Mouse (Mus musculus) testis, adult 2 months (tissue): ENCODE measurements around the gene Aif1. TPM values are rescaled to one million over a fixed set of nuclear protein-coding genes. Genes with fewer than 3 reads are reported as not detected.
"Not testable (repeated sequence)": the region's sequence is repeated elsewhere in the genome, so short reads cannot be mapped to it uniquely, and the experiment has no call there.

Experiments used
- H3K27ac ChIP-seq: fragments of 200-500 bp; 2 replicates; pipeline ENCODE4 v1.5.1; 2012; ENCODE audit warnings: low read depth, low read length; ENCODE audit not compliant: control insufficient read depth, insufficient read depth
- H3K27me3 ChIP-seq: fragments of 200-500 bp; 2 replicates; pipeline ENCODE4 v1.6.1; 2012; ENCODE audit warnings: mild to moderate bottlenecking, low read length, moderate library complexity; ENCODE audit not compliant: control insufficient read depth, insufficient read depth
- H3K36me3 ChIP-seq: fragments of 200-500 bp; 2 replicates; pipeline ENCODE4 v1.6.1; 2012; ENCODE audit warnings: mild to moderate bottlenecking, low read length; ENCODE audit not compliant: control insufficient read depth, insufficient read depth
- H3K4me1 ChIP-seq: fragments of 200-500 bp; 2 replicates; pipeline ENCODE4 v1.6.1; 2012; ENCODE audit warnings: low read length; ENCODE audit not compliant: control insufficient read depth, insufficient read depth
- H3K4me3 ChIP-seq: fragments of 200-500 bp; 2 replicates; pipeline ENCODE4 v1.5.1; 2012; ENCODE audit warnings: low read depth, mild to moderate bottlenecking, low read length, moderate library complexity, mixed read lengths; ENCODE audit not compliant: control insufficient read depth
- CTCF ChIP-seq: fragments of 200-500 bp; IDR thresholded peaks from 2 replicates; pipeline ENCODE4 v1.5.1; 2012; ENCODE audit warnings: low read depth, mild to moderate bottlenecking, inconsistent platforms, low read length, moderate library complexity; ENCODE audit not compliant: control insufficient read depth, insufficient read depth, insufficient replicate concordance
- POLR2A ChIP-seq: fragments of 200-500 bp; IDR thresholded peaks from 2 replicates; pipeline ENCODE4 v1.6.1; 2012; ENCODE audit warnings: low read depth, mild to moderate bottlenecking, inconsistent platforms, low read length, moderate library complexity; ENCODE audit not compliant: control insufficient read depth
- polyA plus RNA-seq: library from polyadenylated mRNA; depleted of rRNA; stranded (reverse); fragments of >200 nt; gene quantifications from 2 replicates; pipeline ENCODE4 v1.2.3, GENCODE M21; 2012

The Aif1 gene
- polyA plus RNA-seq, 1 experiment: 444 TPM

DNA sequence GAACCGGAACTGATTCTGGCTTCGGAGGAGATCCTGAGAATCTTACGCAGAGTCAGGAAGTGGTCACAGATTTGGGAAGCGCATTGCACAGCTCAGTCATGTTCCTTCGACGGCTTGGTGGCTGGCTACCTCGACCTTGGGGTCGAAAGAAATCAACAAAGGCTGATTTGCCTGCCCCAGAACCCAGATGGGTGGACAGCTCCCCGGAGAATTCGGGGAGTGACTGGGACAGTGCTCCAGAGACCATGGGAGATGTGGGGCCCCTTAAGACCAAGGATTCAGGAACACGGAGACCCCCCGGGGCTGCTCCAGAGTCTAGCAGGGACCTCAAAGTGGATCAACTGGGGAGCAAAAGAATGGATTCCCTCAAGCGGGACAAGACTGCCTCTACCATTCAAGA, 48.9 kb downstream of the Aif1 start:
- Histone ChIP-seq H3K27me3 (no peaks in the 10 kb centered on the region), H3K4me1 (peaks cover 20% of the 10 kb centered on the region), H3K36me3 (no peaks in the 10 kb centered on the region; the same call in 1 of the 2 replicates), H3K4me3 (peak overlapping the region; percentile 88), H3K27ac (no peak overlapping the region; the same call in 1 of the 2 replicates)
- TF ChIP-seq POLR2A (no peak), CTCF (no peak)

DNA sequence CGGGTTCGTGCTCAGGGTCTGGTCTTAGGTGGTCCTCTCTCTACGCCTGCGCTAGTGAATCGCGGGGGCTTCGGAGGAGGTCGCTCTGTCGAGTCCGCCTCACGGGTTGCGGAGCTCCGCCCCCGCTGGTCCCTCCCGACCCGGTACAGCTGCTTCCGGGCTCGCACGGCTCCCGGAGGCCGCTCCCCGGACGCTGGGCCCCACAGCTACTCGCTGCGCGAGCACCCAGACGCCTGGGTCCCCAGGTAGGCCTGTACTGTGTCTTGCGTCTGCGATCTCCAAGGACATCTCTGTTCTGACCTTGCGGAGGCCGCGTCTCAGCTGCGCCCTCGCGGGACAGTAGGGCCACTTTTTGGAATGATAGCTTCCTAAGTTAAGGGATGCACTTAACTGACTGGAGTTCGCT, 49.7 kb downstream of the Aif1 start, which contains the start of gene D17H6S53E:
D17H6S53E (plus strand) TSS at position 168 of the 406 bp plus-strand sequence.
- H3K27ac ChIP-seq: peak within 1 kb of the TSS; percentile 74
- H3K36me3 ChIP-seq: no peaks in the 10 kb centered on the region; the same call in 1 of the 2 replicates

DNA sequence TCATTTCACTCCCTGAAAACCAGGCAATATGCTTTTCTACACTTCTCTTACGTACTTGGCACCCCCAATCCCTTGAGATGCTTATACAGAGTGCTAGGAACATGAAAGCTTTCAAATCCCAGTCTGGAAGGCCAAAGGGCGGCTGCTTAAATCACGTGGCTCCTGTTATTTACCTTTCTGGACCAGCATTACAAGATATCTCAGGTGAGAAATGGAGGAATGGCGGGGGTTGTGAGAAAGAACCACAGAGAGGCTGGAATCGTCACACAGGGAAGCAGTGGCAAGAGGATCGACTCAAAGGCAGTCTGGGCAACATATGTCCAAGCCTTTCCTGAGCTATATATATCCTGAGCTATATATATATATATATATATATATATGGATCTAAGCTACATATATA, 50.3 kb downstream of the Aif1 start:
- Histone ChIP-seq H3K4me1 (peaks cover 21% of the 10 kb centered on the region), H3K27ac (no peak overlapping the region), H3K27me3 (no peaks in the 10 kb centered on the region), H3K4me3 (no peak overlapping the region), H3K36me3 (no peaks in the 10 kb centered on the region; the same call in 1 of the 2 replicates)
- TF ChIP-seq POLR2A: no peak
- TF ChIP-seq CTCF: no peak

More for the DNA sequence above, 49.7 kb downstream of the Aif1 start, which contains the start of gene D17H6S53E:
- Histone ChIP-seq H3K4me1 (peaks cover 20% of the 10 kb centered on the region), H3K27me3 (no peaks in the 10 kb centered on the region), H3K4me3 (peak within 1 kb of the TSS; percentile 88)
- TF ChIP-seq POLR2A (peak; percentile 57), CTCF (no peak)

DNA sequence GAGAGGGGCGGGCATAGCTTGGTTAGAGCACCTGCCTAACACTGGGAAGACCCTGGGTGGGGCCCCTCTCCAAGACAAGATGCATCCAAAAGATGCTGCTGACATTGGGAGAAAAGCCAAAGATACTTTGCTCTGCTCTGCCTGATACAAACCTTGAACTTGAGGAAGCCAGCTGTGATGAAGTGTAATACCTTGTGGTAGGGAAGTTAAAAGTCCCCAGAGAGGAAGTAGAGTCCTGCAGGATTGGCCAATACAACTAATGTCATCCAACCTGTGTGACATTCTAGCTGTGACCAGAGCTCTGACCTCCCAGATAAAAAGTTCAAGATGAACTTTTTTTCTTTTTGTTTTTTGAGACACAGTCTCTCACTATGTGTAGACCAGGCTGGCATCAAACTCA, 50.8 kb downstream of the Aif1 start:
- TF ChIP-seq CTCF (no peak), POLR2A (no peak)
- H3K4me1 ChIP-seq: peaks cover 26% of the 10 kb centered on the region
- no peaks in the 10 kb centered on the region for H3K27me3 ChIP-seq
- no peaks in the 10 kb centered on the region; the same call in none of the 2 replicates for H3K36me3 ChIP-seq
- no peak overlapping the region for H3K27ac ChIP-seq
- H3K4me3 ChIP-seq: no peak overlapping the region

DNA sequence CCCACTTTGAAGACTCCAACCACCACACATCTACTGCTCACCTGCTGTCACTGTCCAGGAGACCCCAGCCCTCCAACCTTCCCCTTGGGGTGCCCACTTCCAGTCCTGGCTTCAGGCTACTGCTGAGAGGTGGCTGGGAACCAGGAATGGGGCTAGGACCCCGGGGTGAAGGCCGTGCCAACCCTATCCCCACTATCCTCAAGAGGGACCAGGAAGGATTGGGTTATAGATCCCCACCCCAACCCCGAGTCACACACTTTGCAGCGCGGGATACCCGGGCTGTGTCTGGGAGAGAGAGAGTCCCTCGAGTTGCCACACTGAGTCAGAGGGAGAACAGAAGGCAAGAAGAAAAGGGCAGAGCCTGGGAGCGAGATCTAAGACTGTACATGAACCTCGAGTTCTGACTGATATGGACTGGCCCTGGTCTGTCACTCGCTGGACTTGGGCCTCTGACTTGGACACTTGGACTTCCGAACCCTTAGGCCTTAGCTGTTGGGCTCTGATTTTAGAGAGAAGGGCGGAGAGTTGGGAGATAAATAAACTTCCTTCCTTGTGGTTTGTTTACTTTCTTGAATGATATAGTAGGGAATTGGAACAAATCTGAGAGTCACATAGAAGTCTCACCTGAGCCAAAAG, 51.5 kb downstream of the Aif1 start:
- H3K36me3 ChIP-seq, H3K27ac ChIP-seq, H3K27me3 ChIP-seq, H3K4me3 ChIP-seq: not testable (repeated sequence)
- H3K4me1 ChIP-seq: peaks cover 27% of the 10 kb centered on the region

DNA sequence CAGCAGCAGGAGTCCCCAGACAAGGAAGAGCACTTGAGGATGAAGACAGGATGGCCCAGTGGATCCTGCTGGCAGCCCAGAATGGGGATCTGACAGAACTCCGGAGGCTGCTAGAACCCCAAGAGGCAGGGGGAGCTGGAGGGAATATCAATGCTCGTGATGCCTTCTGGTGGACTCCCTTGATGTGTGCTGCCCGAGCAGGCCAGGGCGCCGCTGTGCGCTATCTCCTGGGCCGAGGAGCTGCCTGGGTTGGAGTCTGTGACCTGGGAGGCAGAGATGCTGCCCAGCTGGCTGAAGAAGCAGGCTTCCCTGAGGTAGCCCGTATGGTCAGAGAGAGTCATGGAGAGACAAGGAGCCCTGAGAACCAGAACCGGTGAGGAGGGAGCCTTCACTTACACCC, 52.6 kb downstream of the Aif1 start:
- peaks cover 27% of the 10 kb centered on the region for H3K4me1 ChIP-seq
- H3K27ac ChIP-seq, H3K27me3 ChIP-seq, H3K36me3 ChIP-seq: not testable (repeated sequence)
- peak overlapping the region; percentile 56 for H3K4me3 ChIP-seq

DNA sequence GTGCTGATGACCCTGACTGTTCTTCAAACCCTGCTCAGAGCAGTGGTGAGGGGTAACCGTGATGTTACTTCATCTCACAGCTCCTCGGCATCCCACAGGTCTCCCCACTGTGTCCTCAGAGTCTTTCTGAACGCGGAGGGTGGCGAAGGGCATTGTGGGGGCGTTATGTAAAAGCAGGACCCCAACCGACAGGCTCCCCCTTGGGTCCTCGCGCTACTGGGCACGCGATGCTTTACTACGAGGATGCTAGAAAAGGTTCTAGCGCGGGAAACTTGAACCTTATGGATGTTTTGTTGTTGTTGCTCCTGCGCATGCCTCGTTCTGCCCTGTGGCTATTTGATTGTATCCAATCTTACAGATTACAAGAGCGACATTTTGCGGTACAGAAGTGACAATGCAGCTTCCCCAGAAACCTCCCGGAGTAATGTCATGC, 54.0 kb downstream of the Aif1 start, which contains the start of gene Csnk2b:
Csnk2b (minus strand) TSS at position 183 of the 433 bp plus-strand sequence.
- Histone ChIP-seq H3K36me3 (no peaks in the 10 kb centered on the region; the same call in none of the 2 replicates), H3K27ac (peak within 1 kb of the TSS; percentile 97), H3K27me3 (no peaks in the 10 kb centered on the region), H3K4me3 (peak within 1 kb of the TSS; percentile 96), H3K4me1 (peaks cover 19% of the 10 kb centered on the region)
- TF ChIP-seq CTCF: no peak
- no peak for TF ChIP-seq POLR2A
